Comparison of ENCODE assay signal across 17 mouse cellular contexts in the genomic region with DNA sequence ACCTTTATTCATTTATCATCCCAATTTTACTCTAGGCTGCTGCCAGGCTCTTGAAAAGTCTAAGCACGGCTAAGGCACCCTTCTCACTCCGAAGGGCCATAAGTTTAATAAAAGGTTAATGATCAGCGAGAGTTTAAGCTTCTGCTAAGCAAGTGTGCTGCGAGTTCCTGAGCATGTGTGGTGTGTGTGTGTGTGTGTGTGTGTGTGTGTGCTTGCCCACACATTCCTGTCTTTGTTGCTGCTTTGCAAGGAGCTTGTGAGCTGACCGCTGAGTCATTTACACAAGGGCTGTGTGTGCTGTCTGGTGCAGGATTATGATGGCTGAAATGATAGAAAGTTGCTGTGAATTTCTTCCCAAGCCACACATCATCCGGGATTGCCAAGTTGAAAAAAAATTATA.
DNase-seq lines count a peak whose midpoint lies in the region; ATAC-seq and TF ChIP-seq lines count a peak whose summit lies in the region.
"Had no signal": no experiment of that assay in that cellular context is flagged by ENCODE, and none has a peak within 500 bp of the region (broad histone marks: within the 10 kb centered on the region; RNA-seq: fewer than 3 reads in every experiment).

No protein-coding gene starts in this region.

- WGBS in kidney, embryonic 16.5 days, result 59% methylated on average over 6 of the region's 6 CpGs
- WGBS in limb, embryonic 12.5 days, result 64% methylated on average over 6 of the region's 6 CpGs
- WGBS in hindbrain, postnatal 0 days, result 86% methylated on average over 6 of the region's 6 CpGs

- intact Hi-C loops in gastrocnemius, adult 2 months (cut with DNase I), result loop anchor here (10.0 kb wide), 1 partner anchor 554 kb away; no protein-coding TSS in a partner anchor
- intact Hi-C loops in left cerebral cortex, postnatal 14 days (cut with DNase I), result no loop called here

- DNase-seq in gastrocnemius, adult 2 months, result peak; percentile 15
- no peak for DNase-seq in gastrocnemius, adult 18-20 months (ENCODE audit: low spot score)
- peak; percentile 49 for DNase-seq in kidney, adult 11 months
- DNase-seq in left cerebral cortex, postnatal 14 days (ENCODE audit: low spot score in 2 of 2), result no peak
- DNase-seq in hindbrain, postnatal 0 days (ENCODE audit: low spot score), result no peak
- DNase-seq: cerebellum, postnatal 25 days; heart, postnatal 4 days; lung, adult 2 months; right cerebral cortex, postnatal 4 days had no signal

- H3K4me1 ChIP-seq in kidney, embryonic 16.5 days (ENCODE audit: insufficient read depth, low read length), result no peaks in the 10 kb centered on the region
- H3K4me1 ChIP-seq in limb, embryonic 12.5 days (replicated peaks), result peaks cover 6% of the 10 kb centered on the region
- no peaks in the 10 kb centered on the region for H3K4me1 ChIP-seq in hindbrain, postnatal 0 days (ENCODE audit: insufficient read depth, low read length)
- H3K4me1 ChIP-seq: hindbrain, embryonic 15.5 days; midbrain, embryonic 10.5 days had no signal

- no peak overlapping the region for H3K4me2 ChIP-seq in kidney, embryonic 16.5 days (replicated peaks; ENCODE audit: low read depth, low read length)
- no peak overlapping the region for H3K4me2 ChIP-seq in limb, embryonic 12.5 days
- H3K4me2 ChIP-seq in hindbrain, postnatal 0 days (ENCODE audit: low read depth, low read length), result no peak overlapping the region
- H3K4me2 ChIP-seq: heart, embryonic 15.5 days; hindbrain, embryonic 15.5 days had no signal

- no peaks in the 10 kb centered on the region for H3K27me3 ChIP-seq in kidney, embryonic 16.5 days (ENCODE audit: insufficient read depth, low read length)
- H3K27me3 ChIP-seq in limb, embryonic 12.5 days, result no peaks in the 10 kb centered on the region
- no peaks in the 10 kb centered on the region for H3K27me3 ChIP-seq in hindbrain, postnatal 0 days (ENCODE audit: insufficient read depth, low read length)
- H3K27me3 ChIP-seq: heart, embryonic 15.5 days; hindbrain, embryonic 15.5 days had no signal

- H3K27ac ChIP-seq in gastrocnemius, adult 2 months, result peak overlapping the region; percentile 79
- peak overlapping the region; percentile 82; the same call in 1 of the 2 replicates for H3K27ac ChIP-seq in kidney, embryonic 16.5 days (ENCODE audit: low read length)
- peak overlapping the region; percentile 60; the same call in 1 of the 2 replicates for H3K27ac ChIP-seq in limb, embryonic 12.5 days
- no peak overlapping the region for H3K27ac ChIP-seq in hindbrain, postnatal 0 days
- H3K27ac ChIP-seq: heart, embryonic 15.5 days; hindbrain, embryonic 15.5 days; macrophage; midbrain, embryonic 10.5 days had no signal

- no peaks in the 10 kb centered on the region for H3K36me3 ChIP-seq in kidney, embryonic 16.5 days (ENCODE audit: insufficient read depth, low read length)
- H3K36me3 ChIP-seq in limb, embryonic 12.5 days, result no peaks in the 10 kb centered on the region
- no peaks in the 10 kb centered on the region for H3K36me3 ChIP-seq in hindbrain, postnatal 0 days (ENCODE audit: insufficient read depth, low read length)
- H3K36me3 ChIP-seq: heart, embryonic 15.5 days; hindbrain, embryonic 15.5 days; midbrain, embryonic 10.5 days had no signal

- H3K9me3 ChIP-seq in kidney, embryonic 16.5 days (ENCODE audit: low read length), result no peaks in the 10 kb centered on the region
- no peaks in the 10 kb centered on the region for H3K9me3 ChIP-seq in limb, embryonic 12.5 days
- no peaks in the 10 kb centered on the region for H3K9me3 ChIP-seq in hindbrain, postnatal 0 days (ENCODE audit: low read length)
- H3K9me3 ChIP-seq: heart, embryonic 15.5 days; hindbrain, embryonic 15.5 days; midbrain, embryonic 10.5 days had no signal

- peak; percentile 81 for ATAC-seq in kidney, embryonic 16.5 days (ENCODE audit: low FRiP score, low TSS enrichment)
- ATAC-seq in limb, embryonic 12.5 days (ENCODE audit: insufficient number of reproducible peaks, insufficient read depth, low FRiP score, low TSS enrichment, low read depth), result peak; percentile 52; the same call in 1 of the 2 replicates
- ATAC-seq in hindbrain, postnatal 0 days, result no peak
- ATAC-seq in inflammation-experienced regulatory T-cells, adult 6 months, result no peak
- ATAC-seq: CD4-positive, CD25-positive, alpha-beta regulatory T cell, adult 4 months had no signal

- H3K4me3 ChIP-seq in gastrocnemius, adult 2 months, result no peak overlapping the region
- no peak overlapping the region for H3K4me3 ChIP-seq in kidney, embryonic 16.5 days (ENCODE audit: low read length)
- no peak overlapping the region for H3K4me3 ChIP-seq in limb, embryonic 12.5 days (replicated peaks)
- H3K4me3 ChIP-seq in hindbrain, postnatal 0 days (ENCODE audit: low read length), result no peak overlapping the region
- H3K4me3 ChIP-seq: heart, embryonic 15.5 days; hindbrain, embryonic 15.5 days; midbrain, embryonic 10.5 days had no signal

- no peak overlapping the region for H3K9ac ChIP-seq in kidney, embryonic 16.5 days (replicated peaks; ENCODE audit: low read length)
- no peak overlapping the region for H3K9ac ChIP-seq in limb, embryonic 12.5 days (replicated peaks)
- no peak overlapping the region for H3K9ac ChIP-seq in hindbrain, postnatal 0 days (replicated peaks; ENCODE audit: low read length)
- H3K9ac ChIP-seq: heart, embryonic 15.5 days; hindbrain, embryonic 15.5 days had no signal

- TF ChIP-seq CTCF in gastrocnemius, adult 2 months (IDR thresholded peaks at IDR 0.05), result no peak
- no peak for TF ChIP-seq CTCF in hindbrain, postnatal 0 days (IDR thresholded peaks at IDR 0.05; ENCODE audit: low read depth)

Comparison
In these comparisons a context has a peak if more than half of its experiments do, and no peak if none do; other contexts are left out.
1. DNase-seq: peak in gastrocnemius, adult 2 months (single experiment) and kidney, adult 11 months (single experiment); none in gastrocnemius, adult 18-20 months (single experiment), left cerebral cortex, postnatal 14 days (0 of 2) and hindbrain, postnatal 0 days (single experiment).
2. ATAC-seq: peak in kidney, embryonic 16.5 days (single experiment) and limb, embryonic 12.5 days (single experiment); none in hindbrain, postnatal 0 days (single experiment) and inflammation-experienced regulatory T-cells, adult 6 months (single experiment).